Mouse (Mus musculus): ENCODE measurements around the gene Ptma.

GRCm38 (mm10) chr1:86532362-86533051 is 6.0 kb downstream of the Ptma start:
- TF ChIP-seq GATA1 (IDR thresholded peaks at IDR 0.05; ENCODE audit: borderline replicate concordance, low read length) (no peak), FLI1 (IDR thresholded peaks at IDR 0.05; ENCODE audit: low read length) (no peak)

Data from megakaryocyte, embryonic 14.5 days (primary cell).